Mouse (Mus musculus) liver, postnatal 0 days (tissue): ENCODE results near the gene Gm20388. TPM values are rescaled to one million over a fixed set of nuclear protein-coding genes. Genes with fewer than 3 reads are reported as not detected.
A peak's percentile ranks its signal among the peaks of the same experiment; 100 is the strongest.

Experiments
- ATAC-seq: fragments of 200-750 bp; cut with Nextera tagmentation; 2 replicates; pipeline ENCODE4 v1.8.0; 2017; ENCODE audit warnings: mild to moderate bottlenecking, moderate library complexity
- DNase-seq: peaks from one replicate; pipeline ENCODE4 v3.0.0-alpha.2; 2016
- H3K27ac ChIP-seq: fragments of 300-500 bp; sonication (generic); 2 replicates; pipeline ENCODE4 v1.5.1; 2014; ENCODE audit warnings: antibody characterized with exemption, moderate library complexity, mild to moderate bottlenecking, low read depth
- H3K27me3 ChIP-seq: fragments of 300-500 bp; sonication (generic); 2 replicates; pipeline ENCODE4 v1.6.1; 2014; ENCODE audit warnings: low read length, control low read depth, mixed read lengths; ENCODE audit not compliant: insufficient read depth
- H3K36me3 ChIP-seq: fragments of 300-500 bp; sonication (generic); replicated peaks from 2 replicates; pipeline ENCODE4 v1.6.1; 2014; ENCODE audit warnings: mild to moderate bottlenecking, control low read depth, low read length, moderate library complexity, mixed read lengths; ENCODE audit not compliant: insufficient read depth
- H3K4me1 ChIP-seq: fragments of 300-500 bp; sonication (generic); 2 replicates; pipeline ENCODE4 v1.6.1; 2014; ENCODE audit warnings: antibody characterized with exemption, mild to moderate bottlenecking, control low read depth; ENCODE audit not compliant: insufficient read depth
- H3K4me2 ChIP-seq: fragments of 300-500 bp; sonication (generic); 2 replicates; pipeline ENCODE4 v1.6.1; 2014; ENCODE audit warnings: low read depth, mild to moderate bottlenecking, low read length, moderate library complexity, mixed read lengths
- H3K4me3 ChIP-seq: fragments of 300-500 bp; sonication (generic); 2 replicates; pipeline ENCODE4 v1.5.1; 2014; ENCODE audit warnings: low read depth, low read length
- H3K9ac ChIP-seq: fragments of 300-500 bp; sonication (generic); replicated peaks from 2 replicates; pipeline ENCODE4 v1.6.1; 2014; ENCODE audit warnings: mild to moderate bottlenecking, moderate library complexity
- H3K9me3 ChIP-seq: fragments of 300-500 bp; sonication (generic); 2 replicates; pipeline ENCODE4 v1.6.1; 2016; ENCODE audit warnings: mild to moderate bottlenecking, control low read depth, low read length, mixed read lengths
- CTCF ChIP-seq: sonication (generic); IDR thresholded peaks from 2 replicates; pipeline ENCODE4 v1.5.1; 2016; ENCODE audit warnings: antibody characterized with exemption, low read depth
- EP300 ChIP-seq: IDR thresholded peaks from 2 replicates; pipeline ENCODE4 v1.6.1; 2016; ENCODE audit warnings: antibody characterized with exemption, low read depth, mild to moderate bottlenecking
- WGBS: fragments of 180-500 bp; shearing (Covaris S2); extraction: QIAGEN DNeasy Blood & Tissue Kit; methylation state at CpG from one replicate; pipeline ENCODE4 v1.1.7; 2014; ENCODE audit not compliant: insufficient replicate concordance; 5-methylcytosine and 5-hydroxymethylcytosine counted together
- polyA plus RNA-seq: library from polyadenylated mRNA; unstranded; fragments of >200 nt; fragmentation: Nextera tagmentation; extraction: Ambion mirVana; gene quantifications from 2 replicates; pipeline ENCODE4 v1.2.1, GENCODE M21; 2015

Gene Gm20388
- polyA plus RNA-seq, 1 experiment from 2014 or later, result not detected

DNA sequence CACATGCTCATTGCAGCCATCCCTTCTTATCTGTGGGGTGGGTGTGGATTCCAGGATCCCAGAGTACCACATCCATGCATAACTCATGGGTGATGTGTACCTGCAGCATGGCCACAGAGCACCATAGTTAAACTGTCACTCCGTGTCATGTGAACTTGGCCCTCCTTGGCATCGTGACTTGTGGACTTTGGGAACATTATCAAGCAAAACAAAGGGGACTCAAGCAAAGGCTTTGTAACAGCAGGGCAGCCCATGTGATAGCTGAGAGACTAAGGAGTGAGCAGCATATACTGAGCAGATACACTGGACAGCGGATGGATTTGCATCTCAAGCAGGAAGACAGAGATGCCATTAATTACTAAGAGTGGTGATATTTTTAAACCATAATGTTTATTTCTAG lies 2188.1 kb downstream of the Gm20388 start:
- Histone ChIP-seq H3K27ac (no peak overlapping the region), H3K9me3 (no peaks in the 10 kb centered on the region; the same call in 1 of the 2 replicates), H3K4me3 (no peak overlapping the region), H3K36me3 (no peaks in the 10 kb centered on the region), H3K4me2 (no peak overlapping the region), H3K27me3 (no peaks in the 10 kb centered on the region), H3K4me1 (no peaks in the 10 kb centered on the region), H3K9ac (no peak overlapping the region)
- ATAC-seq (peak; percentile 51), DNase-seq (no peak)
- 75% methylated on average over 3 of the region's 3 CpGs for WGBS
- TF ChIP-seq EP300, result no peak
- TF ChIP-seq CTCF, result no peak

DNA sequence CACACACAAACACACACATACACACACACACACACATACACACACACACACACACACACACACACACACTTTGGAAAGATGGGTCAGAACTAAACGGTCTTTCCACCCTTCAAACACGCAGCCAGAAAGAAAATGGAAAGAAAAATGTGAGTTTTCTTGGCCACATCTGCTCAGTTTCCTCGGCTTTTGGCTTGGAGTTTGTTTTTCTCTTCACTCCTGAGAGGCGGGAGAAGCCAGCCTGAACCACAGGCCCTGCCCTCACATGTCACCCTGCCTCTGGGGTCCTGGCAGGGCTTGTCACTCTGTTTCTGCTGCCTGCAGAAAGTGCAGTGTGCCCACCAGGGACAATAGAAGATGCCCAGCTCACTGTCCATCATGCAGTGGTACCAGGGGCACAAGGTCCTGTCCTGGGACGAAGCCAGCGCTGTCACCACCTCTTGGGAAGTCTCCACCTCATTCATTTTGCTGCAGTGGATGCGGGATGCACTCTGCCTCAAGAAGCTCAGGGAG lies 2189.1 kb downstream of the Gm20388 start:
- no peak for TF ChIP-seq EP300
- TF ChIP-seq CTCF, result no peak
- no peak overlapping the region for H3K27ac ChIP-seq
- H3K9ac ChIP-seq, result no peak overlapping the region
- no peaks in the 10 kb centered on the region for H3K36me3 ChIP-seq
- no peak overlapping the region for H3K4me3 ChIP-seq
- no peaks in the 10 kb centered on the region for H3K9me3 ChIP-seq
- no peaks in the 10 kb centered on the region for H3K4me1 ChIP-seq
- H3K4me2 ChIP-seq, result no peak overlapping the region
- DNase-seq (no peak), ATAC-seq (no peak)
- 79% methylated on average over 7 of the region's 7 CpGs for WGBS
- no peaks in the 10 kb centered on the region for H3K27me3 ChIP-seq

DNA sequence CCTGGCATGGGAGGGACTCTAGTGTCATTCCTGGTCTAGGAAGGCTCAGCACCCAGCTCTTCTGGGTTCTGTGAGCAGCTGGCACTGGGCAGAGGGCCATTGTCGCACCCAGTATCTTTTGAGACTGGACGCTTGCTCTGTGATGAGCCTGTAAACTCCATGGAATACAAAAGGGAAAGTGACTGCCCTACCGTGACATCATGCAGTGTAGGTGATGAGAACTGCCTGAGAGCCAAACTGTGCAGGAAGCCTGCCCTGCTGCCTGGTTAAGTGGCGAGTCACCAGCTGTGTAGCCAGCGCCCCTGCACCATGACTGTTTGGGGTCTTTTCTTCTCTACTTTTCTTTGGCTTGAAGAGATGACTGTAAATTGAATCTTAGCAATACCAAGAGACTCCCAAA lies 2191.2 kb downstream of the Gm20388 start:
- Histone ChIP-seq H3K4me3 (no peak overlapping the region), H3K4me1 (no peaks in the 10 kb centered on the region), H3K27ac (no peak overlapping the region), H3K9me3 (no peaks in the 10 kb centered on the region), H3K36me3 (no peaks in the 10 kb centered on the region), H3K9ac (no peak overlapping the region), H3K27me3 (no peaks in the 10 kb centered on the region), H3K4me2 (no peak overlapping the region)
- DNase-seq (no peak), ATAC-seq (no peak)
- TF ChIP-seq CTCF (no peak), EP300 (no peak)
- WGBS, result 72% methylated on average over 5 of the region's 5 CpGs

DNA sequence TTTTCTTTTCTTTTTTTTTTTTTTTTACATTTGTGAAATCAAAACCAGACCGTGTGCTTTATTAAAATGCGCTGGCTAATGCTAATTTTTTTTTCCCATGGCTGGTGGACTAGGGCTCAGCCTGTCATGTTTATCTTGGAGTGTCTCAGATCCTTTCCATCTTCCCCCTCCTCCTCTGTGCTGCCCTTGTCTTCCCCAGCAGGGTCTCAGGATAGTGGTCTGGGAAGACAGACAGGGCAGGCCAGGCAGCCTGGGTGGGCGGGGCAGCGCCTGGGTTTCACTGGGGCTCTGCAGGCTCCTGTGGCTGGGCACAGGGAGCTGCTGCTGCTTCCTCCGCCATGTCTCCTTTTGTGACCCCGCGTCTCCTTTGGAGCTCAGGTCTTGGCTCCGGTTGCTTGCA lies 2191.6 kb downstream of the Gm20388 start:
- WGBS, result 63% methylated on average over 8 of the region's 8 CpGs
- Histone ChIP-seq H3K27me3 (no peaks in the 10 kb centered on the region), H3K4me1 (no peaks in the 10 kb centered on the region), H3K9me3 (no peaks in the 10 kb centered on the region), H3K4me3 (no peak overlapping the region), H3K36me3 (no peaks in the 10 kb centered on the region), H3K9ac (no peak overlapping the region), H3K4me2 (no peak overlapping the region), H3K27ac (no peak overlapping the region)
- no peak for TF ChIP-seq CTCF
- TF ChIP-seq EP300, result no peak
- ATAC-seq (no peak), DNase-seq (no peak)

DNA sequence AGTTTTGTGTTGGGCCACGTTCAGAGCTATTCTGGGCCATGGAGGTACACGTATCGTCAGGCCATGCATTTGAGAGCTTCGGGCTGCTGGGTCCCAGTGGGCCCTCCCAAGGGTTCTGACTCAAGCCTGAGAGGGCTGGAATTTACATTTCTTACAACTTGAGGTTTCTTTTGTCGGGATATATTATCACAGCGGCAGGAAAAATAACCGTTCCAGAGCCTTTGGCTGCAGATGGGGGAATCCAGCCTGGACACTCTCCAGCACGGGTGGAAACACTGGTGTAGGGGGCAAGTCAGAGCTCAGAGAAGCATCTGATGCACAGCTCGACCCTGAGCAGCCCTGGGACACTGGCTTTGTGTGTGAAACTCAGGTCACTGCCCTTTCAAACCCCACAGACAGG lies 2192.6 kb downstream of the Gm20388 start:
- 72% methylated on average over 9 of the region's 9 CpGs for WGBS
- Histone ChIP-seq H3K4me3 (no peak overlapping the region), H3K9ac (no peak overlapping the region), H3K36me3 (no peaks in the 10 kb centered on the region), H3K4me1 (no peaks in the 10 kb centered on the region), H3K27me3 (no peaks in the 10 kb centered on the region), H3K27ac (no peak overlapping the region), H3K9me3 (no peaks in the 10 kb centered on the region), H3K4me2 (no peak overlapping the region)
- ATAC-seq (no peak), DNase-seq (no peak)
- TF ChIP-seq EP300, result no peak
- TF ChIP-seq CTCF, result no peak

GRCm38 (mm10) chr8:122104658-122105057 lies 2194.0 kb downstream of the Gm20388 start:
- 56% methylated on average over 4 of the region's 4 CpGs for WGBS
- no peak for ATAC-seq
- TF ChIP-seq EP300 (no peak), CTCF (no peak)

GRCm38 (mm10) chr8:122106270-122106669 lies 2195.6 kb downstream of the Gm20388 start:
- Histone ChIP-seq H3K27ac (no peak overlapping the region), H3K4me2 (no peak overlapping the region), H3K9ac (no peak overlapping the region), H3K4me3 (no peak overlapping the region), H3K36me3 (no peaks in the 10 kb centered on the region), H3K4me1 (no peaks in the 10 kb centered on the region), H3K9me3 (no peaks in the 10 kb centered on the region), H3K27me3 (no peaks in the 10 kb centered on the region)
- DNase-seq (no peak), ATAC-seq (no peak)
- TF ChIP-seq CTCF (no peak), EP300 (no peak)
- WGBS, result 51% methylated on average over 9 of the region's 9 CpGs

More at GRCm38 (mm10) chr8:122104658-122105057, 2194.0 kb downstream of the Gm20388 start:
- no peak for DNase-seq
- H3K36me3 ChIP-seq, result no peaks in the 10 kb centered on the region
- H3K9me3 ChIP-seq, result no peaks in the 10 kb centered on the region
- no peak overlapping the region for H3K27ac ChIP-seq
- no peak overlapping the region for H3K4me2 ChIP-seq
- H3K9ac ChIP-seq, result no peak overlapping the region
- H3K4me3 ChIP-seq, result no peak overlapping the region
- H3K27me3 ChIP-seq, result no peaks in the 10 kb centered on the region
- H3K4me1 ChIP-seq, result no peaks in the 10 kb centered on the region
